Mouse (Mus musculus) embryonic facial prominence, embryonic 12.5 days (tissue): ENCODE measurements around the gene Atp1a3. TPM values are rescaled to one million over a fixed set of nuclear protein-coding genes. Genes with fewer than 3 reads are reported as not detected.

Experiments used
- ATAC-seq: fragments of 200-750 bp; cut with Nextera tagmentation; 2 replicates; pipeline ENCODE4 v1.8.0; 2017; ENCODE audit not compliant: insufficient number of reproducible peaks, insufficient read depth, low FRiP score, low TSS enrichment
- H3K27ac ChIP-seq: fragments of 300-500 bp; sonication (generic); 2 replicates; pipeline ENCODE4 v1.5.1; 2016; ENCODE audit warnings: mild to moderate bottlenecking
- H3K27me3 ChIP-seq: fragments of 300-500 bp; sonication (generic); 2 replicates; pipeline ENCODE4 v1.6.1; 2016; ENCODE audit warnings: mild to moderate bottlenecking, moderate library complexity
- H3K36me3 ChIP-seq: fragments of 300-500 bp; sonication (generic); 2 replicates; pipeline ENCODE4 v1.6.1; 2016; ENCODE audit warnings: mild to moderate bottlenecking
- H3K4me1 ChIP-seq: fragments of 300-500 bp; sonication (generic); 2 replicates; pipeline ENCODE4 v1.6.1; 2016
- H3K4me2 ChIP-seq: fragments of 300-500 bp; sonication (generic); replicated peaks from 2 replicates; pipeline ENCODE4 v1.6.1; 2016; ENCODE audit warnings: mild to moderate bottlenecking, moderate library complexity
- H3K4me3 ChIP-seq: fragments of 300-500 bp; sonication (generic); 2 replicates; pipeline ENCODE4 v1.5.1; 2016; ENCODE audit warnings: mild to moderate bottlenecking
- H3K9ac ChIP-seq: fragments of 300-500 bp; sonication (generic); 2 replicates; pipeline ENCODE4 v1.6.1; 2016; ENCODE audit warnings: mild to moderate bottlenecking, moderate library complexity
- H3K9me3 ChIP-seq: fragments of 300-500 bp; sonication (generic); 2 replicates; pipeline ENCODE4 v1.6.1; 2016; ENCODE audit warnings: mild to moderate bottlenecking, moderate library complexity
- WGBS: fragments of 180-500 bp; shearing (Covaris S2); methylation state at CpG from one replicate; pipeline ENCODE4 v1.1.7; 2016; 5-methylcytosine and 5-hydroxymethylcytosine counted together
- polyA plus RNA-seq: library from polyadenylated mRNA; unstranded; fragments of >200 nt; fragmentation: Nextera tagmentation; extraction: Ambion mirVana; gene quantifications from 2 replicates; pipeline ENCODE4 v1.2.1, GENCODE M21; 2016

Atp1a3 gene
- polyA plus RNA-seq, 1 experiment from 2014 or later: 3.8 TPM

- Histone ChIP-seq H3K27me3 (no peaks in the 10 kb centered on the region; the same call in 1 of the 2 replicates), H3K27ac (no peak overlapping the region), H3K9me3 (no peaks in the 10 kb centered on the region), H3K4me3 (no peak overlapping the region), H3K9ac (no peak overlapping the region), H3K4me1 (peaks cover 8% of the 10 kb centered on the region; the same call in 1 of the 2 replicates), H3K4me2 (no peak overlapping the region), H3K36me3 (no peaks in the 10 kb centered on the region)
- 74% methylated on average over 5 of the region's 5 CpGs for WGBS
- no peak for ATAC-seq
Observed at GRCm38 (mm10) chr7:24973902-24974301, 31.9 kb downstream of the Atp1a3 start.

GRCm38 (mm10) chr7:24973208-24973607 lies 32.5 kb downstream of the Atp1a3 start:
- Histone ChIP-seq H3K9me3 (no peaks in the 10 kb centered on the region), H3K36me3 (no peaks in the 10 kb centered on the region), H3K9ac (no peak overlapping the region), H3K4me1 (peaks cover 8% of the 10 kb centered on the region; the same call in 1 of the 2 replicates), H3K27ac (no peak overlapping the region), H3K4me3 (no peak overlapping the region), H3K27me3 (no peaks in the 10 kb centered on the region; the same call in 1 of the 2 replicates), H3K4me2 (no peak overlapping the region)
- ATAC-seq: no peak
- WGBS: 82% methylated on average over 4 of the region's 4 CpGs

- Histone ChIP-seq H3K4me2 (peak within 1 kb of the TSS; percentile 72), H3K4me1 (peaks cover 8% of the 10 kb centered on the region; the same call in 1 of the 2 replicates), H3K27me3 (no peaks in the 10 kb centered on the region), H3K9ac (peak within 1 kb of the TSS; percentile 77), H3K27ac (peak within 1 kb of the TSS; percentile 67), H3K4me3 (peak within 1 kb of the TSS; percentile 77), H3K9me3 (no peaks in the 10 kb centered on the region), H3K36me3 (no peaks in the 10 kb centered on the region)
- peak; percentile 86 for ATAC-seq
- WGBS: under 1% methylated on average over 45 of the region's 45 CpGs
Observed at GRCm38 (mm10) chr7:24971972-24972893, 33.5 kb downstream of the Atp1a3 start, which contains the start of gene Rabac1. Gene Rabac1 (minus strand): TSS chr7:24972754.

- WGBS: 8% methylated on average over 19 of the region's 19 CpGs
- no peak; the same call in 1 of the 2 replicates for ATAC-seq
- H3K27ac ChIP-seq: peak overlapping the region; percentile 67
- H3K4me2 ChIP-seq: peak overlapping the region; percentile 72
- H3K27me3 ChIP-seq: no peaks in the 10 kb centered on the region
- peaks cover 8% of the 10 kb centered on the region; the same call in 1 of the 2 replicates for H3K4me1 ChIP-seq
- H3K36me3 ChIP-seq: no peaks in the 10 kb centered on the region
- H3K4me3 ChIP-seq: peak overlapping the region; percentile 77
- H3K9me3 ChIP-seq: no peaks in the 10 kb centered on the region
- peak overlapping the region; percentile 77; the same call in 1 of the 2 replicates for H3K9ac ChIP-seq
Observed at GRCm38 (mm10) chr7:24971261-24971971, 34.3 kb downstream of the Atp1a3 start.

- no peaks in the 10 kb centered on the region for H3K36me3 ChIP-seq
- H3K9ac ChIP-seq: no peak overlapping the region
- H3K9me3 ChIP-seq: no peaks in the 10 kb centered on the region
- no peaks in the 10 kb centered on the region for H3K27me3 ChIP-seq
- WGBS: 98% methylated on average over 3 of the region's 3 CpGs
- H3K4me2 ChIP-seq: no peak overlapping the region
- H3K4me1 ChIP-seq: peaks cover 8% of the 10 kb centered on the region; the same call in 1 of the 2 replicates
- no peak for ATAC-seq
- no peak overlapping the region for H3K27ac ChIP-seq
- no peak overlapping the region for H3K4me3 ChIP-seq
Observed at GRCm38 (mm10) chr7:24970341-24970740, 35.4 kb downstream of the Atp1a3 start.

GRCm38 (mm10) chr7:24969805-24970204 lies 36.0 kb downstream of the Atp1a3 start:
- no peaks in the 10 kb centered on the region for H3K36me3 ChIP-seq
- H3K9me3 ChIP-seq: no peaks in the 10 kb centered on the region
- no peak overlapping the region for H3K9ac ChIP-seq
- H3K4me3 ChIP-seq: no peak overlapping the region
- H3K27me3 ChIP-seq: no peaks in the 10 kb centered on the region
- no peak for ATAC-seq
- WGBS: 66% methylated on average over 12 of the region's 12 CpGs
- no peak overlapping the region for H3K27ac ChIP-seq
- peaks cover 8% of the 10 kb centered on the region; the same call in 1 of the 2 replicates for H3K4me1 ChIP-seq
- no peak overlapping the region for H3K4me2 ChIP-seq

- Histone ChIP-seq H3K27ac (no peak overlapping the region), H3K9me3 (no peaks in the 10 kb centered on the region), H3K4me2 (no peak overlapping the region), H3K36me3 (no peaks in the 10 kb centered on the region), H3K4me3 (no peak overlapping the region), H3K4me1 (peaks cover 8% of the 10 kb centered on the region; the same call in 1 of the 2 replicates), H3K9ac (no peak overlapping the region), H3K27me3 (no peaks in the 10 kb centered on the region)
- WGBS: 79% methylated on average over 6 of the region's 6 CpGs
- ATAC-seq: no peak
Observed at GRCm38 (mm10) chr7:24968463-24968862, 37.3 kb downstream of the Atp1a3 start.

- H3K27me3 ChIP-seq: no peaks in the 10 kb centered on the region
- H3K27ac ChIP-seq: no peak overlapping the region
- no peak overlapping the region for H3K9ac ChIP-seq
- no peak for ATAC-seq
- no peaks in the 10 kb centered on the region for H3K9me3 ChIP-seq
- no peak overlapping the region for H3K4me3 ChIP-seq
- peaks cover 8% of the 10 kb centered on the region; the same call in 1 of the 2 replicates for H3K4me1 ChIP-seq
- WGBS: 85% methylated on average over 8 of the region's 8 CpGs
- no peaks in the 10 kb centered on the region for H3K36me3 ChIP-seq
- no peak overlapping the region for H3K4me2 ChIP-seq
Observed at GRCm38 (mm10) chr7:24967966-24968365, 37.8 kb downstream of the Atp1a3 start.

GRCm38 (mm10) chr7:24964897-24965535 lies 40.7 kb downstream of the Atp1a3 start:
- H3K27ac ChIP-seq: no peak overlapping the region
- no peak overlapping the region for H3K4me2 ChIP-seq
- H3K9ac ChIP-seq: no peak overlapping the region
- no peaks in the 10 kb centered on the region for H3K9me3 ChIP-seq
- WGBS: 4% methylated on average over 5 of the region's 5 CpGs
- H3K36me3 ChIP-seq: no peaks in the 10 kb centered on the region
- H3K4me3 ChIP-seq: no peak overlapping the region
- H3K27me3 ChIP-seq: no peaks in the 10 kb centered on the region
- no peaks in the 10 kb centered on the region for H3K4me1 ChIP-seq
- no peak for ATAC-seq

GRCm38 (mm10) chr7:24964288-24964687 lies 41.5 kb downstream of the Atp1a3 start:
- no peaks in the 10 kb centered on the region for H3K27me3 ChIP-seq
- H3K4me3 ChIP-seq: no peak overlapping the region
- H3K4me2 ChIP-seq: no peak overlapping the region
- no peaks in the 10 kb centered on the region for H3K4me1 ChIP-seq
- WGBS: 80% methylated on average over 2 of the region's 2 CpGs
- H3K36me3 ChIP-seq: no peaks in the 10 kb centered on the region
- H3K27ac ChIP-seq: no peak overlapping the region
- no peak for ATAC-seq
- no peaks in the 10 kb centered on the region for H3K9me3 ChIP-seq
- no peak overlapping the region for H3K9ac ChIP-seq

- H3K4me1 ChIP-seq: peaks cover 13% of the 10 kb centered on the region
- no peaks in the 10 kb centered on the region for H3K36me3 ChIP-seq
- H3K9me3 ChIP-seq: no peaks in the 10 kb centered on the region
- peaks cover 73% of the 10 kb centered on the region for H3K27me3 ChIP-seq
- peak overlapping the region; percentile 25 for H3K9ac ChIP-seq
- H3K4me2 ChIP-seq: peak overlapping the region; percentile 67
- ATAC-seq: no peak
- peak overlapping the region; percentile 39 for H3K4me3 ChIP-seq
- WGBS: 2% methylated on average over 21 of the region's 33 CpGs
- no peak overlapping the region for H3K27ac ChIP-seq
Observed at GRCm38 (mm10) chr7:24955226-24955625, 50.5 kb downstream of the Atp1a3 start.
